Mouse (Mus musculus) heart, adult 2 months (tissue): ENCODE measurements around the gene Errfi1.

Experiments used
- EP300 ChIP-seq: fragments of 200-500 bp; IDR thresholded peaks from 2 replicates; pipeline ENCODE4 v1.6.1; 2011; ENCODE audit warnings: low read depth, low read length, control low read depth; ENCODE audit not compliant: insufficient read depth
- POLR2A ChIP-seq: fragments of 200-500 bp; IDR thresholded peaks from 2 replicates; pipeline ENCODE4 v1.6.1; 2011; ENCODE audit warnings: mild to moderate bottlenecking, low read depth, low read length, control low read depth; ENCODE audit not compliant: insufficient read depth

GRCm38 (mm10) chr4:150872139-150872651 lies 18.5 kb downstream of the Errfi1 start:
- no peak for TF ChIP-seq POLR2A
- TF ChIP-seq EP300, result no peak
